Mouse (Mus musculus): ENCODE results near the gene Gm20388.

- TF ChIP-seq CTCF (IDR thresholded peaks at IDR 0.05; ENCODE audit: control insufficient read depth, insufficient read depth, low read length) = no peak
- no peak for TF ChIP-seq POLR2A (IDR thresholded peaks at IDR 0.05; ENCODE audit: borderline replicate concordance, control insufficient read depth, low read depth, low read length)
Observed at GRCm38 (mm10) chr8:121926266-121926665, 2015.6 kb downstream of the Gm20388 start.

All from bone marrow, adult 2 months (tissue).